Mouse (Mus musculus) liver, embryonic 14.5 days (tissue): ENCODE measurements around the gene Lasp1. TPM values are rescaled to one million over a fixed set of nuclear protein-coding genes. Genes with fewer than 3 reads are reported as not detected.
"Not testable (repeated sequence)": the region's sequence is repeated elsewhere in the genome, so short reads cannot be mapped to it uniquely, and the experiment has no call there.

Experiments used
- ATAC-seq: fragments of 200-750 bp; cut with Nextera tagmentation; 2 replicates; pipeline ENCODE4 v1.8.0; 2017; ENCODE audit warnings: moderate number of reproducible peaks, mild to moderate bottlenecking, moderate library complexity; ENCODE audit not compliant: insufficient read depth
- DNase-seq, 3 experiments: peaks; one replicate each; pipeline ENCODE4 v3.0.0-alpha.2; 2012 to 2013; ENCODE audit warnings: low read depth in 3 of 3, low spot score in 3 of 3
- H3K27ac ChIP-seq: fragments of 300-500 bp; sonication (generic); 2 replicates; pipeline ENCODE4 v1.5.1; 2014; ENCODE audit warnings: moderate library complexity, mild to moderate bottlenecking, control low read depth, inconsistent platforms
- H3K27me3 ChIP-seq: fragments of 300-500 bp; sonication (generic); 2 replicates; pipeline ENCODE4 v1.6.1; 2014; ENCODE audit warnings: mild to moderate bottlenecking, low read length, moderate library complexity; ENCODE audit not compliant: control insufficient read depth, insufficient read depth
- H3K36me3 ChIP-seq: fragments of 300-500 bp; sonication (generic); replicated peaks from 2 replicates; pipeline ENCODE4 v1.6.1; 2014; ENCODE audit warnings: low read depth; ENCODE audit not compliant: control insufficient read depth, insufficient read depth
- H3K4me1 ChIP-seq, 2 experiments: fragments of 200-500 bp in 1 of 2; fragments of 300-500 bp in 1 of 2; sonication (generic) in 1 of 2; replicated peaks; 2 replicates each; pipeline ENCODE4 v1.6.1; 2012 to 2014; ENCODE audit warnings: antibody characterized with exemption in 1 of 2, inconsistent platforms in 1 of 2, low read length in 1 of 2; ENCODE audit not compliant: control insufficient read depth in 2 of 2, insufficient read depth in 2 of 2
- H3K4me2 ChIP-seq: fragments of 300-500 bp; sonication (generic); 2 replicates; pipeline ENCODE4 v1.6.1; 2014; ENCODE audit warnings: low read depth, mild to moderate bottlenecking, control low read depth, moderate library complexity
- H3K4me3 ChIP-seq, 2 experiments: fragments of 200-500 bp in 1 of 2; fragments of 300-500 bp in 1 of 2; sonication (generic) in 1 of 2; 2 replicates each; pipeline ENCODE4 v1.5.1; 2012 to 2014; ENCODE audit warnings: low read depth in 2 of 2, low read length in 2 of 2, mild to moderate bottlenecking in 2 of 2, control low read depth in 1 of 2, inconsistent platforms in 1 of 2, moderate library complexity in 1 of 2; ENCODE audit not compliant: insufficient read depth in 1 of 2
- H3K9ac ChIP-seq: fragments of 300-500 bp; sonication (generic); replicated peaks from 2 replicates; pipeline ENCODE4 v1.6.1; 2014; ENCODE audit warnings: mild to moderate bottlenecking, control low read depth, moderate library complexity
- H3K9me3 ChIP-seq: fragments of 300-500 bp; sonication (generic); 2 replicates; pipeline ENCODE4 v1.6.1; 2016; ENCODE audit warnings: low read length, mixed read lengths; ENCODE audit not compliant: control insufficient read depth
- CTCF ChIP-seq: IDR thresholded peaks from 2 replicates; pipeline ENCODE4 v1.5.1; 2016; ENCODE audit warnings: antibody characterized with exemption, low read depth, control low read depth
- EP300 ChIP-seq: IDR thresholded peaks from 2 replicates; pipeline ENCODE4 v1.6.1; 2016; ENCODE audit warnings: antibody characterized with exemption, low read depth
- WGBS: fragments of 180-500 bp; shearing (Covaris S2); extraction: QIAGEN DNeasy Blood & Tissue Kit; methylation state at CpG from one replicate; pipeline ENCODE4 v1.1.7; 2014; ENCODE audit not compliant: insufficient replicate concordance; 5-methylcytosine and 5-hydroxymethylcytosine counted together
- polyA plus RNA-seq, 2 experiments: library from polyadenylated mRNA; depleted of rRNA in 1 of 2; stranded (reverse) in 1 of 2; unstranded in 1 of 2; fragments of >200 nt; fragmentation: Nextera tagmentation in 1 of 2; extraction: Ambion mirVana in 1 of 2; gene quantifications; 2 replicates each; pipeline versions ENCODE4 v1.2.1 to v1.2.3; 2012 to 2014

Gene Lasp1
- polyA plus RNA-seq, 2 experiments, result 15.5 to 19.1 TPM

DNA sequence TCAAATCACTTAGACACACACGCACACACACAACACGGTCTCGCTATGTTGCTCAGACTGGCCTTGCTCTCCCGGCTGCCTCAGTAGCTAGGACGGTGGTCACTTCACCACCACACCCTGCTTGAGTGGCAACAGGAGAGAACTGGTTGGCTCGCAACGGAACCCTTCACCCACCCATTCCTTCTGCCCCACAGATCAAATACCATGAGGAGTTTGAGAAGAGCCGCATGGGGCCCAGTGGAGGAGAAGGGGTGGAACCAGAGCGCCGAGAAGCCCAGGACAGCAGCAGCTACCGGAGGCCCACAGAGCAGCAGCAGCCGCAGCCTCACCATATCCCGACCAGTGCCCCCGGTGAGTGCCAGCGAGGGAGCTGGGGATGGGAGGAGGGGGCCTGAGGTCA is 34.6 kb downstream of the Lasp1 start:
- peaks cover 5% of the 10 kb centered on the region for H3K36me3 ChIP-seq
- no peaks in the 10 kb centered on the region for H3K27me3 ChIP-seq
- peaks cover 0 to 15% of the 10 kb centered on the region in 2 experiments; a peak in 2 of 4 replicates for H3K4me1 ChIP-seq
- ATAC-seq (no peak), DNase-seq (no peak)
- 79% methylated on average over 15 of the region's 15 CpGs for WGBS
- H3K4me2 ChIP-seq, result no peak overlapping the region
- TF ChIP-seq CTCF, result no peak
- no peak for TF ChIP-seq EP300
- H3K27ac ChIP-seq, result no peak overlapping the region
- H3K9me3 ChIP-seq, result no peaks in the 10 kb centered on the region
- H3K9ac ChIP-seq, result no peak overlapping the region
- H3K4me3 ChIP-seq, result no peak overlapping the region

DNA sequence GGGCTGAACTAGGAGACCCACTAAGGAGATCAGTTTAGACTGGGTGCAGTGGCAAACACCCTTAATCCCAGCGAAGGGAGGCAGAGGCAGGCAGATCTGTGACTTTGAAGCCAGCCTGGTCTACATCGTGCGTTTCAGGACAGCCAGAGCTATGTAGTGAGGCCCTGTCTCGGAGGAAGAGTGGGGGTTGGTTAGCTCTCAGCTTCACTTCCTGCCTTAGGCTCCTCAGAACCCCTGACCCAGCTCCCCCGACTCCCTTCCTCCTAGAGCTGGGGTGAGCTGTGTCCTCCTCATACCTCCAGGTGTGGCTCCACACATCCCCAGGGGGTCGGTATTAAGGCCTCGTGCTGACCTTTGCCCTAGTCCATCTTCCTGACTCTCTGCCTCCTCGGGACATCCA is 37.7 kb downstream of the Lasp1 start:
- no peak overlapping the region for H3K27ac ChIP-seq
- no peak overlapping the region for H3K4me2 ChIP-seq
- peaks cover 3 to 13% of the 10 kb centered on the region in 2 experiments; a peak in 3 of 4 replicates for H3K4me1 ChIP-seq
- H3K36me3 ChIP-seq, result peaks cover 5% of the 10 kb centered on the region
- H3K27me3 ChIP-seq, result no peaks in the 10 kb centered on the region
- H3K9ac ChIP-seq, result no peak overlapping the region
- 52% methylated on average over 8 of the region's 8 CpGs for WGBS
- DNase-seq (no peak), ATAC-seq (no peak)
- TF ChIP-seq EP300 (no peak), CTCF (no peak)
- no peaks in the 10 kb centered on the region for H3K9me3 ChIP-seq
- H3K4me3 ChIP-seq, result no peak overlapping the region

DNA sequence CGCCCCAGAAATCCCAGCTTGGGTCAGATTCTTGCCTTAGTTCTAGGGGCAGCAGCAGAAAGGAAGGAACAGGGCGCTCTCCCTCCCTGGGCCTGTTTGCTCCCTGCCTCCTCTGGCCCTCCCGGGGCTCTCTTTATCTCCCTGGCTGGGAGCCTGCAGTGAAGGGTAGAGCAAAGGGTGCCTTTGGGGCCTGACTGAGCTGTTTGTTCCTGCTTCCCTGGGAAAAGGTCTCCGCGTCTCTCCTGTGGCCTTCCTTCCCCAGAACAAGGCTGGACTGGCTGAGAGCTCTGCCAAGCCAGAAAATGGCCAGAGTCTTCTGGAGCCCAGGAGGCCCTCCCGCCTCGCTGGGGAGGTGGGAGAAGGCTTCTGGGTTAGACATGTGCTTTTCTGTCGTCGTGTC is 38.3 kb downstream of the Lasp1 start:
- DNase-seq, ATAC-seq, H3K36me3 ChIP-seq, H3K4me3 ChIP-seq, H3K9me3 ChIP-seq, H3K27me3 ChIP-seq, H3K4me2 ChIP-seq, H3K27ac ChIP-seq, H3K9ac ChIP-seq: not testable (repeated sequence)
- WGBS, result 52% methylated on average over 9 of the region's 9 CpGs
- peaks cover 3 to 13% of the 10 kb centered on the region in 2 experiments; a peak in 3 of 4 replicates for H3K4me1 ChIP-seq

DNA sequence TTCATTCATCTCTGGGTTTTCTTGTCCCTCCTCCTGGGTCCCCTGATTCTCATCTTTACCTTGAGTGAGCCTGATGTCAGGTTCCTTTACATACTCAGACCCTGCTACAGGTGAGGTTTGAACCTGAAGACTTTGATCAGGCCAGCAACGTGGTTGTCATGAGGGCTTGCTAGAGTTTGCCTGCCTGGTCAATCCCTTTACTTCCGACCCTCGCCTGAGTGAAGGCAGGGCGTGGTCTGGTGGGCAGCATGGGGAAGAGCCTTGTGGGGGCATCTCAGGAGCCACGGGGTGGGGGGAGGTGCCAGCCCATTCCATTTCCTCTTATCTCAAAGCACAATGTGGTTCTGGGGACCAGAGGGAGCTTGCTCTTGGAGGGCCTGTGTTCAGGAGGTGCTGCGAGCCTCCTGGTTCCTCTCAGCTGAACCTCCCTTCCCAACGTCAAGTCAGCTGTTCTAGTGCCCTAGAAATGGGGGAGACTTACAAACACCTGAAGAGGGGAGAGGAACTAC is 38.9 kb downstream of the Lasp1 start:
- Histone ChIP-seq H3K4me2 (no peak overlapping the region), H3K9me3 (no peaks in the 10 kb centered on the region), H3K36me3 (peaks cover 5% of the 10 kb centered on the region), H3K27ac (no peak overlapping the region), H3K4me1 (peaks cover 3 to 13% of the 10 kb centered on the region in 2 experiments; a peak in 3 of 4 replicates), H3K27me3 (no peaks in the 10 kb centered on the region), H3K4me3 (no peak overlapping the region), H3K9ac (no peak overlapping the region)
- no peak for TF ChIP-seq CTCF
- no peak; the same call in 1 of the 2 replicates for ATAC-seq
- no peak for DNase-seq
- WGBS, result 12% methylated on average over 7 of the region's 7 CpGs

DNA sequence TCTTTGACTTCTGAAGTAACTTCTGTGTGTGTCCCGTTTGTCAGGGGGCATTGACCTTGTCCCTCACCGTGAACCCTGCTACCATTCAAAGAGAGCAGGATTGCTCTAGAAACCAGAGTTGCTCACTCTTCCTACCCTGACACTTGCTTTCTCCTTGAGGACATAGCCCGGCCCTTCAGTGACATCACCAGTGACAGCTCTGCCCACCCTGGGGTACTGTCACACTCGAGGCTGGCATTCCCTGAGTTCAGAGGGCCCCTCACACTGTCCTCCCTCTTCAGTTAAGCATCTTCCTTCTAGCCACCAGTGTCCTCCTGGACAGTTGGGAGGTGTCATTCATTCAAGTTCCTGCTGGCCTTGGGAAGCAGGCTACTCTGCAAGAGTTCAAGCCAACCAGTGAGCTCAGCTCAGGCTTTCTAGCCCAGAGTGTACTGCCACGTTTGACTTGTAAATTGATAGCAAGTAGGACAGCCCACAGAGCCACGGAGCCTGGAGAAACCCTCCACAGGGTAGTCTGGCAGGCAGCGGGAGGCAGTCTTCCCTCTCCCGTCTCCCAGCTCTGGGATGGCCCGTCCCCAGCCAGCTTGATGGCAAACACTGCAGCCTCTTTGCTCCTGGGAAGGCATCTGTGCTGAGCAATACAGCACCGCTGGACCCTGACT is 40.1 kb downstream of the Lasp1 start:
- TF ChIP-seq CTCF, result no peak
- no peak for TF ChIP-seq EP300
- peaks cover 5% of the 10 kb centered on the region for H3K36me3 ChIP-seq
- H3K27me3 ChIP-seq, result no peaks in the 10 kb centered on the region
- WGBS, result 53% methylated on average over 10 of the region's 10 CpGs
- no peak overlapping the region for H3K4me3 ChIP-seq
- H3K4me2 ChIP-seq, result no peak overlapping the region
- H3K27ac ChIP-seq, result no peak overlapping the region
- no peak overlapping the region for H3K9ac ChIP-seq
- H3K9me3 ChIP-seq, result no peaks in the 10 kb centered on the region
- DNase-seq (no peak), ATAC-seq (no peak)
- peaks cover 3 to 13% of the 10 kb centered on the region in 2 experiments; a peak in 3 of 4 replicates for H3K4me1 ChIP-seq
